ENCODE assay signal across 24 mouse cellular contexts in genomic region chr11:57018536-57018935, GRCm38 (mm10). TPM values are rescaled to one million over a fixed set of nuclear protein-coding genes. Genes with fewer than 3 reads are reported as not detected.
DNase-seq lines count a peak whose midpoint lies in the region; ATAC-seq and TF ChIP-seq lines count a peak whose summit lies in the region.
"Had no signal": no experiment of that assay in that cellular context is flagged by ENCODE, and none has a peak within 500 bp of the region (broad histone marks: within the 10 kb centered on the region; RNA-seq: fewer than 3 reads in every experiment).

No protein-coding gene starts in this region.

- H3K79me2 ChIP-seq in heart, adult 2 months (replicated peaks; ENCODE audit: control insufficient read depth, insufficient read depth, low read length) = no peaks in the 10 kb centered on the region

- H3K9me3 ChIP-seq in kidney, postnatal 0 days (replicated peaks; ENCODE audit: low read length) = no peaks in the 10 kb centered on the region
- H3K9me3 ChIP-seq in midbrain, embryonic 14.5 days (ENCODE audit: control insufficient read depth, low read length) = no peaks in the 10 kb centered on the region
- H3K9me3 ChIP-seq in midbrain, embryonic 16.5 days (replicated peaks; ENCODE audit: control insufficient read depth, low read length, poor library complexity, severe bottlenecking) = no peaks in the 10 kb centered on the region
- H3K9me3 ChIP-seq: hindbrain, embryonic 12.5 days; limb, embryonic 10.5 days; liver, embryonic 15.5 days; midbrain, embryonic 15.5 days; stomach, embryonic 15.5 days had no signal

- intact Hi-C loops in heart, adult 2 months (cut with DNase I) = no loop called here

- no peaks in the 10 kb centered on the region; the same call in 1 of the 2 replicates for H3K4me1 ChIP-seq in heart, adult 2 months (ENCODE audit: control insufficient read depth, insufficient read depth, low read length)
- no peaks in the 10 kb centered on the region for H3K4me1 ChIP-seq in kidney, postnatal 0 days (replicated peaks; ENCODE audit: insufficient read depth, low read length)
- H3K4me1 ChIP-seq in midbrain, embryonic 14.5 days (ENCODE audit: control insufficient read depth, insufficient read depth, low read length) = 0 out of 2 replicates have a peak, but pooled peaks cover 7% of the 10 kb centered on the region
- peaks cover 25% of the 10 kb centered on the region for H3K4me1 ChIP-seq in midbrain, embryonic 16.5 days (ENCODE audit: control insufficient read depth, insufficient read depth, low read length)
- peaks cover 16% of the 10 kb centered on the region for H3K4me1 ChIP-seq in cortical plate, adult 2 months (ENCODE audit: control insufficient read depth, insufficient read depth, low read length)
- H3K4me1 ChIP-seq: liver, embryonic 15.5 days; stomach, embryonic 15.5 days had no signal

- TF ChIP-seq POLR2A in heart, adult 2 months (IDR thresholded peaks at IDR 0.05; ENCODE audit: insufficient read depth, low read depth, low read length) = no peak
- no peak for TF ChIP-seq POLR2A in cortical plate, adult 2 months (IDR thresholded peaks at IDR 0.05; ENCODE audit: extremely low read depth, insufficient read depth, low read length)

- H3K27ac ChIP-seq in heart, adult 2 months = no peak overlapping the region
- H3K27ac ChIP-seq in kidney, postnatal 0 days = no peak overlapping the region
- no peak overlapping the region for H3K27ac ChIP-seq in midbrain, embryonic 14.5 days (replicated peaks; ENCODE audit: low read depth, low read length)
- H3K27ac ChIP-seq in midbrain, embryonic 16.5 days (ENCODE audit: low read length) = no peak overlapping the region
- H3K27ac ChIP-seq in cortical plate, adult 2 months (ENCODE audit: insufficient read depth, low read length) = no peak overlapping the region
- H3K27ac ChIP-seq: hindbrain, embryonic 12.5 days; limb, embryonic 10.5 days; liver, embryonic 15.5 days; midbrain, embryonic 15.5 days; stomach, embryonic 15.5 days had no signal

- TF ChIP-seq CTCF in heart, adult 2 months (IDR thresholded peaks at IDR 0.05) = peak; percentile 43
- peak; percentile 55; the same call in 1 of the 2 replicates for TF ChIP-seq CTCF in kidney, postnatal 0 days (IDR thresholded peaks at IDR 0.05; ENCODE audit: low read depth)
- 0 out of 2 replicates have a peak, but pooled peaks have one; percentile 7 for TF ChIP-seq CTCF in cortical plate, adult 2 months (IDR thresholded peaks at IDR 0.05; ENCODE audit: extremely low read depth, insufficient read depth, low read length)

- no peaks in the 10 kb centered on the region for H3K27me3 ChIP-seq in heart, adult 2 months (ENCODE audit: control insufficient read depth, insufficient read depth, low read length)
- no peaks in the 10 kb centered on the region for H3K27me3 ChIP-seq in kidney, postnatal 0 days (ENCODE audit: insufficient read depth, low read length)
- no peaks in the 10 kb centered on the region for H3K27me3 ChIP-seq in midbrain, embryonic 14.5 days (ENCODE audit: control insufficient read depth, insufficient read depth, low read length)
- H3K27me3 ChIP-seq in midbrain, embryonic 16.5 days (ENCODE audit: control insufficient read depth, insufficient read depth, low read depth, low read length) = no peaks in the 10 kb centered on the region
- H3K27me3 ChIP-seq: liver, embryonic 15.5 days; midbrain, embryonic 15.5 days; stomach, embryonic 15.5 days had no signal

- no peak for TF ChIP-seq EP300 in heart, adult 2 months (IDR thresholded peaks at IDR 0.05; ENCODE audit: insufficient read depth, low read depth, low read length)

- no peak overlapping the region for H3K4me2 ChIP-seq in kidney, postnatal 0 days (ENCODE audit: low read length)
- H3K4me2 ChIP-seq in midbrain, embryonic 14.5 days (ENCODE audit: low read length) = no peak overlapping the region
- H3K4me2 ChIP-seq in midbrain, embryonic 16.5 days (ENCODE audit: low read length) = no peak overlapping the region
- H3K4me2 ChIP-seq: heart, embryonic 11.5 days; hindbrain, embryonic 12.5 days; liver, embryonic 15.5 days; midbrain, embryonic 15.5 days; stomach, embryonic 15.5 days had no signal

- no peak for DNase-seq in heart, adult 2 months
- DNase-seq in heart, adult 18-20 months = no peak
- peak; percentile 18 for DNase-seq in kidney, postnatal 0 days (ENCODE audit: low spot score)
- DNase-seq in kidney, postnatal 4 days = no peak
- DNase-seq in midbrain, embryonic 14.5 days = peak; percentile 34
- no peak for DNase-seq in thymus, postnatal 36 days
- DNase-seq: adrenal gland, postnatal 14 days; cerebellum, adult 11 months; cerebellum, adult 9-11 months; heart, postnatal 10 days; kidney, adult 8-10 months; kidney, postnatal 36 days; liver; thymus, adult 18-20 months had no signal

- 65% methylated on average over 4 of the region's 4 CpGs for whole genome bisulfite sequencing in heart, adult 2 months
- 52% methylated on average over 4 of the region's 4 CpGs for WGBS in kidney, postnatal 0 days
- WGBS in midbrain, embryonic 14.5 days = 76% methylated on average over 4 of the region's 4 CpGs
- 73% methylated on average over 4 of the region's 4 CpGs for whole genome bisulfite sequencing in midbrain, embryonic 16.5 days

- no peak overlapping the region for H3K4me3 ChIP-seq in heart, adult 2 months
- no peak overlapping the region for H3K4me3 ChIP-seq in kidney, postnatal 0 days (replicated peaks; ENCODE audit: low read depth, low read length)
- H3K4me3 ChIP-seq in midbrain, embryonic 14.5 days (replicated peaks; ENCODE audit: low read depth, low read length) = no peak overlapping the region
- no peak overlapping the region for H3K4me3 ChIP-seq in midbrain, embryonic 16.5 days (ENCODE audit: low read depth, low read length)
- H3K4me3 ChIP-seq in cortical plate, adult 2 months (ENCODE audit: insufficient read depth, low read length) = no peak overlapping the region
- H3K4me3 ChIP-seq: hindbrain, embryonic 12.5 days; limb, embryonic 10.5 days; liver, embryonic 15.5 days; midbrain, embryonic 15.5 days; stomach, embryonic 15.5 days had no signal

- no peak overlapping the region for H3K9ac ChIP-seq in heart, adult 2 months (ENCODE audit: low read depth, low read length)
- H3K9ac ChIP-seq in kidney, postnatal 0 days (ENCODE audit: low read depth, low read length) = no peak overlapping the region
- no peak overlapping the region for H3K9ac ChIP-seq in midbrain, embryonic 14.5 days (replicated peaks; ENCODE audit: low read length)
- no peak overlapping the region for H3K9ac ChIP-seq in midbrain, embryonic 16.5 days (ENCODE audit: low read depth, low read length)
- H3K9ac ChIP-seq: hindbrain, embryonic 12.5 days; liver, embryonic 15.5 days; midbrain, embryonic 15.5 days; stomach, embryonic 15.5 days had no signal

- ATAC-seq in kidney, postnatal 0 days (replicated peaks; ENCODE audit: low FRiP score, low read depth) = no peak
- ATAC-seq in midbrain, embryonic 14.5 days (ENCODE audit: low FRiP score, low TSS enrichment) = no peak
- no peak for ATAC-seq in midbrain, embryonic 16.5 days
- ATAC-seq: inflammation-experienced regulatory T-cells, adult 6 months; midbrain, embryonic 15.5 days had no signal

- H3K36me3 ChIP-seq in heart, adult 2 months (ENCODE audit: control insufficient read depth, insufficient read depth, low read length) = no peaks in the 10 kb centered on the region
- H3K36me3 ChIP-seq in kidney, postnatal 0 days (ENCODE audit: insufficient read depth, low read length) = no peaks in the 10 kb centered on the region
- no peaks in the 10 kb centered on the region for H3K36me3 ChIP-seq in midbrain, embryonic 14.5 days (ENCODE audit: control insufficient read depth, insufficient read depth, low read length)
- H3K36me3 ChIP-seq in midbrain, embryonic 16.5 days (ENCODE audit: control insufficient read depth, insufficient read depth, low read length) = no peaks in the 10 kb centered on the region
- H3K36me3 ChIP-seq: hindbrain, embryonic 12.5 days; limb, embryonic 10.5 days; liver, embryonic 15.5 days; midbrain, embryonic 15.5 days; stomach, embryonic 15.5 days had no signal

RNA-seq across cellular contexts. Expression of gene Gria1, which starts 7.3 kb away (rescaled TPM):
- total RNA-seq in heart, adult 2 months (2021) = under 1 TPM; 0.14 to 0.16 TPM
- 0.29 and 0.44 TPM in 2 replicates for polyA plus RNA-seq in heart, adult 2 months (2012; rRNA removed)
- total RNA-seq in heart, adult 18-20 months (2021) = under 1 TPM; 0.15 to 0.49 TPM
- polyA plus RNA-seq in kidney, postnatal 0 days (2015; fragmentation: Nextera tagmentation; extraction: Ambion mirVana) = 1.2 and 2.0 TPM in 2 replicates
- 30.5 and 31.9 TPM in 2 replicates for polyA plus RNA-seq in midbrain, embryonic 14.5 days (2014; fragmentation: Nextera tagmentation; extraction: Ambion mirVana)
- 62.5 and 63.7 TPM in 2 replicates for polyA plus RNA-seq in midbrain, embryonic 16.5 days (2015; fragmentation: Nextera tagmentation; extraction: Ambion mirVana)
- polyA plus RNA-seq in cortical plate, adult 2 months (2012; rRNA removed) = 100.0 and 129 TPM in 2 replicates
- total RNA-seq: megakaryocyte progenitor cell, adult 5-6 weeks had no signal
- polyA plus RNA-seq: inflammation-experienced regulatory T-cells, adult 6 months had no signal

Comparison
In these comparisons a context has a peak if more than half of its experiments do, and no peak if none do; other contexts are left out.
1. DNase-seq: peak in kidney, postnatal 0 days (single experiment) and midbrain, embryonic 14.5 days (single experiment); none in heart, adult 2 months (0 of 2), heart, adult 18-20 months (0 of 2), kidney, postnatal 4 days (0 of 2) and thymus, postnatal 36 days (0 of 2).
2. RNA of gene Gria1, which starts 7.3 kb away (polyA plus RNA-seq): 100.0 to 129 TPM in cortical plate, adult 2 months, 62.5 to 63.7 TPM in midbrain, embryonic 16.5 days and 30.5 to 31.9 TPM in midbrain, embryonic 14.5 days; 1.2 to 2.0 TPM in kidney, postnatal 0 days and 0.29 to 0.44 TPM in heart, adult 2 months; every median in the first group is over 10 times any median in the second.
3. Peak in every context shown above with its lines, with median percentiles within 50 percentile points of each other: CTCF ChIP-seq.